9 mouse cellular contexts compared by ENCODE assay signal in genomic region chr12:110806301-110806970, GRCm38 (mm10). TPM values are rescaled to one million over a fixed set of nuclear protein-coding genes. Genes with fewer than 3 reads are reported as not detected.
DNase-seq lines count a peak whose midpoint lies in the region; ATAC-seq and TF ChIP-seq lines count a peak whose summit lies in the region.
"Had no signal": no experiment of that assay in that cellular context is flagged by ENCODE, and none has a peak within 500 bp of the region (broad histone marks: within the 10 kb centered on the region; RNA-seq: fewer than 3 reads in every experiment).

No protein-coding gene starts in this region.

- no peaks in the 10 kb centered on the region for H3K9me3 ChIP-seq in heart, embryonic 11.5 days (replicated peaks; ENCODE audit: control insufficient read depth, low read length)
- H3K9me3 ChIP-seq in neural tube, embryonic 13.5 days: no peaks in the 10 kb centered on the region
- no peaks in the 10 kb centered on the region for H3K9me3 ChIP-seq in neural tube, embryonic 15.5 days (replicated peaks)
- H3K9me3 ChIP-seq: midbrain, embryonic 12.5 days had no signal

- peak; percentile 66 for TF ChIP-seq CTCF in heart, adult 2 months (IDR thresholded peaks at IDR 0.05)
- TF ChIP-seq CTCF in cortical plate, adult 2 months (IDR thresholded peaks at IDR 0.05; ENCODE audit: extremely low read depth, insufficient read depth, low read length): peak; percentile 41

- no peak for TF ChIP-seq POLR2A in heart, adult 2 months (IDR thresholded peaks at IDR 0.05; ENCODE audit: insufficient read depth, low read depth, low read length)
- TF ChIP-seq POLR2A in cortical plate, adult 2 months (IDR thresholded peaks at IDR 0.05; ENCODE audit: extremely low read depth, insufficient read depth, low read length): no peak

- no peak overlapping the region for H3K27ac ChIP-seq in heart, adult 2 months
- H3K27ac ChIP-seq in heart, embryonic 11.5 days (ENCODE audit: low read depth, low read length): no peak overlapping the region
- 0 out of 2 replicates have a peak overlapping the region, but pooled peaks have one; percentile 5 for H3K27ac ChIP-seq in neural tube, embryonic 13.5 days (replicated peaks)
- no peak overlapping the region for H3K27ac ChIP-seq in neural tube, embryonic 15.5 days (replicated peaks)
- no peak overlapping the region for H3K27ac ChIP-seq in cortical plate, adult 2 months (ENCODE audit: insufficient read depth, low read length)
- H3K27ac ChIP-seq: midbrain, embryonic 12.5 days had no signal

- intact Hi-C loops in heart, adult 2 months (cut with DNase I): no loop called here

- peak; percentile 33 to 52 for DNase-seq in heart, adult 2 months
- peak; percentile 28 for DNase-seq in splenic B cell, adult 2 months (ENCODE audit: low read depth, low spot score)
- DNase-seq in spleen, postnatal 36 days (ENCODE audit: low spot score in 2 of 2): no peak
- no peak for DNase-seq in right cerebral cortex, adult 2 months (ENCODE audit: low spot score in 2 of 2)

- H3K27me3 ChIP-seq in heart, adult 2 months (ENCODE audit: control insufficient read depth, insufficient read depth, low read length): no peaks in the 10 kb centered on the region
- H3K27me3 ChIP-seq in heart, embryonic 11.5 days (ENCODE audit: control insufficient read depth, insufficient read depth, low read length): no peaks in the 10 kb centered on the region
- no peaks in the 10 kb centered on the region for H3K27me3 ChIP-seq in neural tube, embryonic 13.5 days
- no peaks in the 10 kb centered on the region for H3K27me3 ChIP-seq in neural tube, embryonic 15.5 days (replicated peaks)
- H3K27me3 ChIP-seq in splenic B cell, adult 2 months (ENCODE audit: control insufficient read depth, insufficient read depth, low read length, poor library complexity, severe bottlenecking): no peaks in the 10 kb centered on the region
- H3K27me3 ChIP-seq: midbrain, embryonic 12.5 days had no signal

- no peaks in the 10 kb centered on the region for H3K36me3 ChIP-seq in heart, adult 2 months (ENCODE audit: control insufficient read depth, insufficient read depth, low read length)
- H3K36me3 ChIP-seq in heart, embryonic 11.5 days (ENCODE audit: control insufficient read depth, insufficient read depth, low read length): no peaks in the 10 kb centered on the region
- H3K36me3 ChIP-seq in neural tube, embryonic 13.5 days: peaks cover 21% of the 10 kb centered on the region
- H3K36me3 ChIP-seq in neural tube, embryonic 15.5 days: no peaks in the 10 kb centered on the region; the same call in 1 of the 2 replicates
- H3K36me3 ChIP-seq in splenic B cell, adult 2 months (ENCODE audit: control insufficient read depth, insufficient read depth, low read length, poor library complexity, severe bottlenecking): no peaks in the 10 kb centered on the region

- H3K9ac ChIP-seq in heart, adult 2 months (ENCODE audit: low read depth, low read length): no peak overlapping the region
- H3K9ac ChIP-seq in heart, embryonic 11.5 days (ENCODE audit: low read depth, low read length): no peak overlapping the region
- no peak overlapping the region for H3K9ac ChIP-seq in neural tube, embryonic 13.5 days
- no peak overlapping the region for H3K9ac ChIP-seq in neural tube, embryonic 15.5 days (replicated peaks)
- H3K9ac ChIP-seq: midbrain, embryonic 12.5 days had no signal

- no peaks in the 10 kb centered on the region for H3K4me1 ChIP-seq in heart, adult 2 months (ENCODE audit: control insufficient read depth, insufficient read depth, low read length)
- peaks cover 24% of the 10 kb centered on the region for H3K4me1 ChIP-seq in heart, embryonic 11.5 days (ENCODE audit: control insufficient read depth, insufficient read depth, low read length)
- H3K4me1 ChIP-seq in neural tube, embryonic 13.5 days (replicated peaks): peaks cover 33% of the 10 kb centered on the region
- H3K4me1 ChIP-seq in neural tube, embryonic 15.5 days: peaks cover 32% of the 10 kb centered on the region
- peaks cover 4% of the 10 kb centered on the region; the same call in 1 of the 2 replicates for H3K4me1 ChIP-seq in cortical plate, adult 2 months (ENCODE audit: control insufficient read depth, insufficient read depth, low read length)

- no peak for TF ChIP-seq EP300 in heart, adult 2 months (IDR thresholded peaks at IDR 0.05; ENCODE audit: insufficient read depth, low read depth, low read length)

- 82% methylated on average over 3 of the region's 3 CpGs for WGBS in heart, adult 2 months
- 81% methylated on average over 3 of the region's 3 CpGs for WGBS in heart, embryonic 11.5 days (ENCODE audit: insufficient replicate concordance)
- WGBS in neural tube, embryonic 13.5 days: 69% methylated on average over 3 of the region's 3 CpGs
- WGBS in neural tube, embryonic 15.5 days: 84% methylated on average over 3 of the region's 3 CpGs

- no peak for ATAC-seq in heart, embryonic 11.5 days (replicated peaks; ENCODE audit: insufficient number of reproducible peaks, low FRiP score, low TSS enrichment)
- ATAC-seq in neural tube, embryonic 13.5 days (ENCODE audit: low read depth): no peak
- ATAC-seq in neural tube, embryonic 15.5 days (ENCODE audit: low FRiP score): no peak

- peaks cover 2% of the 10 kb centered on the region; the same call in 1 of the 2 replicates for H3K79me2 ChIP-seq in heart, adult 2 months (replicated peaks; ENCODE audit: control insufficient read depth, insufficient read depth, low read length)

- no peak overlapping the region for H3K4me3 ChIP-seq in heart, adult 2 months
- no peak overlapping the region for H3K4me3 ChIP-seq in heart, embryonic 11.5 days (ENCODE audit: low read depth, low read length)
- H3K4me3 ChIP-seq in neural tube, embryonic 13.5 days: no peak overlapping the region
- no peak overlapping the region for H3K4me3 ChIP-seq in neural tube, embryonic 15.5 days (replicated peaks)
- no peak overlapping the region for H3K4me3 ChIP-seq in cortical plate, adult 2 months (ENCODE audit: insufficient read depth, low read length)
- H3K4me3 ChIP-seq: midbrain, embryonic 12.5 days had no signal

- H3K4me2 ChIP-seq in heart, embryonic 11.5 days: no peak overlapping the region
- no peak overlapping the region for H3K4me2 ChIP-seq in neural tube, embryonic 13.5 days
- H3K4me2 ChIP-seq in neural tube, embryonic 15.5 days: no peak overlapping the region
- H3K4me2 ChIP-seq: midbrain, embryonic 12.5 days had no signal

RNA-seq across cellular contexts. Expression of gene Mok, which starts 34.3 kb away (rescaled TPM):
- under 1 TPM; 0.36 to 0.86 TPM for total RNA-seq in heart, adult 2 months (2021)
- 0.82 and 1.1 TPM in 2 replicates for polyA plus RNA-seq in heart, adult 2 months (2012; rRNA removed)
- 3.0 and 3.8 TPM in 2 replicates for polyA plus RNA-seq in heart, embryonic 11.5 days (2014; fragmentation: Nextera tagmentation; extraction: Ambion mirVana)
- 10.8 and 11.7 TPM in 2 replicates for polyA plus RNA-seq in neural tube, embryonic 13.5 days (2015; fragmentation: Nextera tagmentation; extraction: Ambion mirVana)
- polyA plus RNA-seq in neural tube, embryonic 15.5 days (2015; fragmentation: Nextera tagmentation; extraction: Ambion mirVana): 10.8 and 12.3 TPM in 2 replicates
- 10.6 and 12.4 TPM in 2 replicates for polyA plus RNA-seq in cortical plate, adult 2 months (2012; rRNA removed)

RNA-seq across cellular contexts. Expression of gene Zfp839, which starts 43.6 kb away (rescaled TPM):
- 10 to 100 TPM in 1 of 2 experiments, 1 to 10 TPM in 1; 9.1 to 10.3 TPM for total RNA-seq in heart, adult 2 months (2021)
- polyA plus RNA-seq in heart, adult 2 months (2012; rRNA removed): 4.8 and 8.2 TPM in 2 replicates
- polyA plus RNA-seq in heart, embryonic 11.5 days (2014; fragmentation: Nextera tagmentation; extraction: Ambion mirVana): 3.1 and 3.2 TPM in 2 replicates
- polyA plus RNA-seq in neural tube, embryonic 13.5 days (2015; fragmentation: Nextera tagmentation; extraction: Ambion mirVana): 3.9 and 4.3 TPM in 2 replicates
- polyA plus RNA-seq in neural tube, embryonic 15.5 days (2015; fragmentation: Nextera tagmentation; extraction: Ambion mirVana): 5.0 and 5.1 TPM in 2 replicates
- polyA plus RNA-seq in cortical plate, adult 2 months (2012; rRNA removed): 7.0 and 7.8 TPM in 2 replicates

Comparison
In these comparisons a context has a peak if more than half of its experiments do, and no peak if none do; other contexts are left out.
1. DNase-seq: peak in heart, adult 2 months (2 of 2) and splenic B cell, adult 2 months (single experiment); none in spleen, postnatal 36 days (0 of 2) and right cerebral cortex, adult 2 months (0 of 2).